Mouse (Mus musculus) regulatory T cell (primary cell): Measurements from ENCODE around the gene Olfr1330.
"Not testable (repeated sequence)": the region's sequence is repeated elsewhere in the genome, so short reads cannot be mapped to it uniquely, and the experiment has no call there.

Experiments used
- in situ Hi-C: fragments of 300-600 bp; cut with MboI, MseI; formaldehyde crosslinking; loops from one replicate; pipeline ENCODE4 v1.15.1; 2025; ENCODE audit warnings: high pct_unique_total_duplicates

The Olfr1330 gene

GRCm38 (mm10) chr4:118888297-118888696, at the start of gene Olfr1330:
TSS of gene Olfr1330 (plus strand) at chr4:118888597.
- in situ Hi-C loops = no loop called here

- in situ Hi-C loops = no loop called here
These were observed 26.6 kb upstream of the Olfr1330 start for GRCm38 (mm10) chr4:118861791-118862190.

GRCm38 (mm10) chr4:118862704-118863103, 25.7 kb upstream of the Olfr1330 start:
- in situ Hi-C loops = no loop called here

- in situ Hi-C loops = no loop called here
These were observed 24.0 kb upstream of the Olfr1330 start, which contains the start of gene Olfr1331 for GRCm38 (mm10) chr4:118864349-118864748. TSS of gene Olfr1331 (plus strand) at chr4:118864649.

- in situ Hi-C loops = no loop called here
These were observed 20.8 kb upstream of the Olfr1330 start for GRCm38 (mm10) chr4:118867566-118867965.

GRCm38 (mm10) chr4:118901981-118902380, 13.6 kb downstream of the Olfr1330 start:
- in situ Hi-C loops = no loop called here

GRCm38 (mm10) chr4:118917365-118917764, 29.0 kb downstream of the Olfr1330 start, which contains the start of gene Olfr1329:
TSS of gene Olfr1329 (minus strand) at chr4:118917465.
- in situ Hi-C loops = not testable (repeated sequence)

GRCm38 (mm10) chr4:118931326-118931725, 42.9 kb downstream of the Olfr1330 start:
- in situ Hi-C loops = not testable (repeated sequence)

- in situ Hi-C loops = no loop called here
These were observed 50.1 kb downstream of the Olfr1330 start, which contains the start of gene Olfr1328 for GRCm38 (mm10) chr4:118938512-118938911. TSS of gene Olfr1328 (minus strand) at chr4:118938612.
